ENCODE assay signal across 22 mouse cellular contexts in genomic region chr6:136255726-136256512, GRCm38 (mm10).
DNase-seq lines count a peak whose midpoint lies in the region; ATAC-seq and TF ChIP-seq lines count a peak whose summit lies in the region.
"Had no signal": no experiment of that assay in that cellular context is flagged by ENCODE, and none has a peak within 500 bp of the region (broad histone marks: within the 10 kb centered on the region; RNA-seq: fewer than 3 reads in every experiment).

No protein-coding gene starts in this region.

- H3K36me3 ChIP-seq in forebrain, embryonic 14.5 days (ENCODE audit: control insufficient read depth, insufficient read depth, low read length) = no peaks in the 10 kb centered on the region
- H3K36me3 ChIP-seq in forebrain, embryonic 13.5 days (ENCODE audit: poor library complexity, severe bottlenecking) = no peaks in the 10 kb centered on the region
- H3K36me3 ChIP-seq in hindbrain, embryonic 16.5 days (ENCODE audit: control insufficient read depth, insufficient read depth, low read length) = no peaks in the 10 kb centered on the region
- no peaks in the 10 kb centered on the region for H3K36me3 ChIP-seq in hindbrain, embryonic 11.5 days (ENCODE audit: control insufficient read depth, insufficient read depth, low read length)
- H3K36me3 ChIP-seq: embryonic facial prominence, embryonic 12.5 days; G1E; heart, embryonic 15.5 days; intestine, embryonic 15.5 days; limb, embryonic 15.5 days; liver, embryonic 15.5 days had no signal

- no peak for ATAC-seq in forebrain, embryonic 14.5 days
- ATAC-seq in forebrain, embryonic 13.5 days = no peak
- peak; percentile 30; the same call in 1 of the 2 replicates for ATAC-seq in hindbrain, embryonic 16.5 days
- no peak for ATAC-seq in hindbrain, embryonic 11.5 days (ENCODE audit: low FRiP score)
- ATAC-seq in megakaryocyte progenitor cell, adult 5-6 weeks (replicated peaks; ENCODE audit: poor library complexity) = no peak
- ATAC-seq: intestine, embryonic 15.5 days had no signal

- TF ChIP-seq CTCF in left cerebral cortex, adult 2 months (IDR thresholded peaks at IDR 0.05) = no peak
- no peak for TF ChIP-seq CTCF in brain, embryonic 14.5 days (IDR thresholded peaks at IDR 0.05; ENCODE audit: borderline replicate concordance, extremely low read depth, insufficient read depth, insufficient read length)

- intact Hi-C loops in left cerebral cortex, adult 2 months (cut with DNase I) = no loop called here
- intact Hi-C loops in left cerebral cortex, postnatal 14 days (cut with DNase I) = no loop called here

- H3K4me2 ChIP-seq in forebrain, embryonic 14.5 days (ENCODE audit: low read length) = no peak overlapping the region
- no peak overlapping the region for H3K4me2 ChIP-seq in forebrain, embryonic 13.5 days
- no peak overlapping the region for H3K4me2 ChIP-seq in hindbrain, embryonic 16.5 days (ENCODE audit: low read length)
- no peak overlapping the region for H3K4me2 ChIP-seq in hindbrain, embryonic 11.5 days (replicated peaks; ENCODE audit: low read depth, low read length)
- H3K4me2 ChIP-seq: embryonic facial prominence, embryonic 12.5 days; heart, embryonic 15.5 days; intestine, embryonic 15.5 days; limb, embryonic 15.5 days; liver, embryonic 15.5 days had no signal

- H3K4me1 ChIP-seq in forebrain, embryonic 14.5 days (ENCODE audit: control insufficient read depth, insufficient read depth, low read length) = no peaks in the 10 kb centered on the region
- no peaks in the 10 kb centered on the region for H3K4me1 ChIP-seq in forebrain, embryonic 13.5 days
- peaks cover 2% of the 10 kb centered on the region; the same call in 1 of the 2 replicates for H3K4me1 ChIP-seq in hindbrain, embryonic 16.5 days (ENCODE audit: control insufficient read depth, insufficient read depth, low read depth, low read length)
- H3K4me1 ChIP-seq in hindbrain, embryonic 11.5 days (replicated peaks; ENCODE audit: control insufficient read depth, insufficient read depth, low read length) = no peaks in the 10 kb centered on the region
- H3K4me1 ChIP-seq: embryonic facial prominence, embryonic 12.5 days; heart, embryonic 15.5 days; intestine, embryonic 15.5 days; limb, embryonic 15.5 days; liver, embryonic 15.5 days; megakaryocyte, embryonic 14.5 days had no signal

- no peak for TF ChIP-seq POLR2A in brain, embryonic 14.5 days (IDR thresholded peaks at IDR 0.05; ENCODE audit: borderline replicate concordance, extremely low read depth, insufficient read depth, insufficient read length, poor library complexity, severe bottlenecking)

- H3K9me3 ChIP-seq in forebrain, embryonic 14.5 days (replicated peaks; ENCODE audit: control insufficient read depth, low read length) = no peaks in the 10 kb centered on the region
- no peaks in the 10 kb centered on the region for H3K9me3 ChIP-seq in forebrain, embryonic 13.5 days (replicated peaks)
- no peaks in the 10 kb centered on the region for H3K9me3 ChIP-seq in hindbrain, embryonic 16.5 days (ENCODE audit: control insufficient read depth, low read length)
- H3K9me3 ChIP-seq in hindbrain, embryonic 11.5 days (ENCODE audit: control insufficient read depth, low read length) = no peaks in the 10 kb centered on the region
- H3K9me3 ChIP-seq: embryonic facial prominence, embryonic 12.5 days; heart, embryonic 15.5 days; intestine, embryonic 15.5 days; limb, embryonic 15.5 days; liver, embryonic 15.5 days had no signal

- no peak overlapping the region for H3K9ac ChIP-seq in forebrain, embryonic 14.5 days (ENCODE audit: low read length)
- H3K9ac ChIP-seq in forebrain, embryonic 13.5 days = no peak overlapping the region
- 0 out of 2 replicates have a peak overlapping the region, but pooled peaks have one; percentile 39 for H3K9ac ChIP-seq in hindbrain, embryonic 16.5 days (ENCODE audit: low read depth, low read length)
- no peak overlapping the region for H3K9ac ChIP-seq in hindbrain, embryonic 11.5 days (ENCODE audit: low read depth, low read length)
- H3K9ac ChIP-seq: embryonic facial prominence, embryonic 12.5 days; heart, embryonic 15.5 days; intestine, embryonic 15.5 days; limb, embryonic 15.5 days; liver, embryonic 15.5 days had no signal

- 61% methylated on average over 10 of the region's 10 CpGs for WGBS in forebrain, embryonic 14.5 days
- 64% methylated on average over 10 of the region's 10 CpGs for WGBS in forebrain, embryonic 13.5 days
- 45% methylated on average over 10 of the region's 10 CpGs for WGBS in hindbrain, embryonic 16.5 days
- 58% methylated on average over 9 of the region's 10 CpGs for WGBS in hindbrain, embryonic 11.5 days

- no peak overlapping the region for H3K4me3 ChIP-seq in forebrain, embryonic 14.5 days (ENCODE audit: low read depth, low read length)
- H3K4me3 ChIP-seq in forebrain, embryonic 13.5 days = no peak overlapping the region
- no peak overlapping the region for H3K4me3 ChIP-seq in hindbrain, embryonic 16.5 days (ENCODE audit: low read length)
- no peak overlapping the region for H3K4me3 ChIP-seq in hindbrain, embryonic 11.5 days (ENCODE audit: low read depth, low read length)
- H3K4me3 ChIP-seq in left cerebral cortex, adult 2 months = no peak overlapping the region
- H3K4me3 ChIP-seq: embryonic facial prominence, embryonic 12.5 days; erythroblast, embryonic 14.5 days; heart, embryonic 15.5 days; intestine, embryonic 15.5 days; limb, embryonic 15.5 days; liver, embryonic 15.5 days; megakaryocyte, embryonic 14.5 days had no signal

- 0 out of 2 replicates have a peak overlapping the region, but pooled peaks have one; percentile 4 for H3K27ac ChIP-seq in forebrain, embryonic 14.5 days (ENCODE audit: low read depth, low read length)
- H3K27ac ChIP-seq in forebrain, embryonic 13.5 days = no peak overlapping the region
- no peak overlapping the region for H3K27ac ChIP-seq in hindbrain, embryonic 16.5 days (ENCODE audit: low read depth, low read length)
- no peak overlapping the region for H3K27ac ChIP-seq in hindbrain, embryonic 11.5 days (ENCODE audit: low read depth, low read length)
- H3K27ac ChIP-seq in left cerebral cortex, adult 2 months = peak overlapping the region; percentile 8; the same call in 1 of the 2 replicates
- H3K27ac ChIP-seq: embryonic facial prominence, embryonic 12.5 days; heart, embryonic 15.5 days; intestine, embryonic 15.5 days; limb, embryonic 15.5 days; liver, embryonic 15.5 days had no signal

- no peaks in the 10 kb centered on the region for H3K27me3 ChIP-seq in forebrain, embryonic 14.5 days (replicated peaks; ENCODE audit: control insufficient read depth, insufficient read depth, low read length)
- H3K27me3 ChIP-seq in forebrain, embryonic 13.5 days = no peaks in the 10 kb centered on the region
- no peaks in the 10 kb centered on the region for H3K27me3 ChIP-seq in hindbrain, embryonic 16.5 days (replicated peaks; ENCODE audit: control insufficient read depth, insufficient read depth, low read length)
- no peaks in the 10 kb centered on the region for H3K27me3 ChIP-seq in hindbrain, embryonic 11.5 days (ENCODE audit: control insufficient read depth, insufficient read depth, low read length)
- H3K27me3 ChIP-seq: embryonic facial prominence, embryonic 12.5 days; heart, embryonic 15.5 days; intestine, embryonic 15.5 days; limb, embryonic 15.5 days; liver, embryonic 15.5 days; megakaryocyte, embryonic 14.5 days had no signal

- DNase-seq in forebrain, embryonic 14.5 days (ENCODE audit: low spot score) = no peak
- DNase-seq in hindbrain, embryonic 11.5 days (ENCODE audit: low spot score) = no peak
- no peak for DNase-seq in left cerebral cortex, adult 2 months (ENCODE audit: extremely low spot score in 1 of 2, low spot score in 2 of 2)
- no peak for DNase-seq in left cerebral cortex, postnatal 14 days (ENCODE audit: low spot score in 2 of 2)
- DNase-seq in brain, embryonic 14.5 days (ENCODE audit: low read depth) = peak; percentile 7
- DNase-seq: adrenal gland, postnatal 25 days; cerebellum, adult 8-10 months; gastrocnemius, postnatal 10 days; heart, adult 18-20 months; lung, postnatal 10 days; right cerebral cortex, postnatal 4 days had no signal

Comparison
In these comparisons a context has a peak if more than half of its experiments do, and no peak if none do; other contexts are left out.
1. H3K27ac ChIP-seq: peak in forebrain, embryonic 14.5 days (single experiment) and left cerebral cortex, adult 2 months (single experiment); none in forebrain, embryonic 13.5 days (single experiment), hindbrain, embryonic 16.5 days (single experiment) and hindbrain, embryonic 11.5 days (single experiment).